24 mouse cellular contexts compared by ENCODE assay signal in genomic region chr1:88996657-88997056, GRCm38 (mm10).
DNase-seq lines count a peak whose midpoint lies in the region; ATAC-seq lines count a peak whose summit lies in the region.
"Had no signal": no experiment of that assay in that cellular context is flagged by ENCODE, and none has a peak within 500 bp of the region (broad histone marks: within the 10 kb centered on the region; RNA-seq: fewer than 3 reads in every experiment).

No protein-coding gene starts in this region.

- H3K9me3 ChIP-seq in hindbrain, embryonic 16.5 days (ENCODE audit: control insufficient read depth, low read length), result no peaks in the 10 kb centered on the region
- no peaks in the 10 kb centered on the region for H3K9me3 ChIP-seq in hindbrain, embryonic 14.5 days (ENCODE audit: control insufficient read depth, low read length)
- H3K9me3 ChIP-seq in neural tube, embryonic 12.5 days, result no peaks in the 10 kb centered on the region
- no peaks in the 10 kb centered on the region for H3K9me3 ChIP-seq in neural tube, embryonic 15.5 days (replicated peaks)
- H3K9me3 ChIP-seq: embryonic facial prominence, embryonic 12.5 days; intestine, embryonic 15.5 days; limb, embryonic 12.5 days; liver, embryonic 13.5 days had no signal

- no peak overlapping the region for H3K9ac ChIP-seq in hindbrain, embryonic 16.5 days (ENCODE audit: low read depth, low read length)
- no peak overlapping the region for H3K9ac ChIP-seq in hindbrain, embryonic 14.5 days
- no peak overlapping the region for H3K9ac ChIP-seq in neural tube, embryonic 12.5 days
- H3K9ac ChIP-seq in neural tube, embryonic 15.5 days (replicated peaks), result no peak overlapping the region
- H3K9ac ChIP-seq: embryonic facial prominence, embryonic 12.5 days; intestine, embryonic 15.5 days; limb, embryonic 12.5 days; liver, embryonic 13.5 days; lung, embryonic 14.5 days had no signal

- WGBS in hindbrain, embryonic 16.5 days, result 52% methylated on average over 7 of the region's 7 CpGs
- WGBS in hindbrain, embryonic 14.5 days, result 57% methylated on average over 7 of the region's 7 CpGs
- 49% methylated on average over 7 of the region's 7 CpGs for WGBS in neural tube, embryonic 12.5 days
- WGBS in neural tube, embryonic 15.5 days, result 36% methylated on average over 7 of the region's 7 CpGs

- H3K27me3 ChIP-seq in hindbrain, embryonic 16.5 days (replicated peaks; ENCODE audit: control insufficient read depth, insufficient read depth, low read length), result no peaks in the 10 kb centered on the region
- H3K27me3 ChIP-seq in hindbrain, embryonic 14.5 days (ENCODE audit: control insufficient read depth, insufficient read depth, low read length), result no peaks in the 10 kb centered on the region
- no peaks in the 10 kb centered on the region for H3K27me3 ChIP-seq in neural tube, embryonic 12.5 days (replicated peaks)
- no peaks in the 10 kb centered on the region for H3K27me3 ChIP-seq in neural tube, embryonic 15.5 days (replicated peaks)
- H3K27me3 ChIP-seq: embryonic facial prominence, embryonic 12.5 days; intestine, embryonic 15.5 days; limb, embryonic 12.5 days; liver, embryonic 13.5 days; megakaryocyte, embryonic 14.5 days had no signal

- 0 out of 2 replicates have a peak, but pooled peaks have one; percentile 45 for ATAC-seq in hindbrain, embryonic 16.5 days
- ATAC-seq in hindbrain, embryonic 14.5 days (ENCODE audit: low FRiP score), result no peak
- no peak for ATAC-seq in neural tube, embryonic 12.5 days (ENCODE audit: low FRiP score, low read depth)
- ATAC-seq in neural tube, embryonic 15.5 days (ENCODE audit: low FRiP score), result no peak
- ATAC-seq: activated CD4-positive, CD25-positive, alpha-beta regulatory T cell, adult 4 months; intestine, embryonic 15.5 days; midbrain, embryonic 16.5 days had no signal

- H3K4me1 ChIP-seq in hindbrain, embryonic 16.5 days (ENCODE audit: control insufficient read depth, insufficient read depth, low read depth, low read length), result peaks cover 5% of the 10 kb centered on the region
- peaks cover 17% of the 10 kb centered on the region for H3K4me1 ChIP-seq in hindbrain, embryonic 14.5 days (replicated peaks; ENCODE audit: control insufficient read depth, insufficient read depth, low read length)
- peaks cover 16% of the 10 kb centered on the region for H3K4me1 ChIP-seq in neural tube, embryonic 12.5 days
- H3K4me1 ChIP-seq in neural tube, embryonic 15.5 days, result peaks cover 23% of the 10 kb centered on the region
- H3K4me1 ChIP-seq: intestine, embryonic 15.5 days; liver, embryonic 13.5 days; megakaryocyte, embryonic 14.5 days had no signal

- no peak overlapping the region for H3K27ac ChIP-seq in hindbrain, embryonic 16.5 days (ENCODE audit: low read depth, low read length)
- no peak overlapping the region for H3K27ac ChIP-seq in hindbrain, embryonic 14.5 days
- H3K27ac ChIP-seq in neural tube, embryonic 12.5 days, result no peak overlapping the region
- peak overlapping the region; percentile 49; the same call in 1 of the 2 replicates for H3K27ac ChIP-seq in neural tube, embryonic 15.5 days (replicated peaks)
- H3K27ac ChIP-seq: embryonic facial prominence, embryonic 12.5 days; intestine, embryonic 15.5 days; limb, embryonic 12.5 days; liver, embryonic 13.5 days had no signal

- DNase-seq in cerebellum, postnatal 10 days, result peak; percentile 16 to 22
- no peak for DNase-seq in cerebellum, adult 18-20 months
- DNase-seq in hindbrain, embryonic 14.5 days (ENCODE audit: low spot score), result no peak
- no peak for DNase-seq in neural tube, embryonic 10.5 days (ENCODE audit: extremely low spot score, low spot score)
- no peak for DNase-seq in adrenal gland, postnatal 4 days (ENCODE audit: low spot score in 2 of 2)
- DNase-seq: adrenal gland, postnatal 25 days; cerebellum, adult 11-12 months; cerebellum, postnatal 25 days; kidney, adult 8-10 months; kidney, postnatal 10 days; liver, embryonic 13.5 days; lung, embryonic 14.5 days; thymus, adult 18-20 months; thymus, postnatal 36 days had no signal

- no peak overlapping the region for H3K4me2 ChIP-seq in hindbrain, embryonic 16.5 days (ENCODE audit: low read length)
- no peak overlapping the region for H3K4me2 ChIP-seq in hindbrain, embryonic 14.5 days (replicated peaks)
- H3K4me2 ChIP-seq in neural tube, embryonic 12.5 days (replicated peaks), result 0 out of 2 replicates have a peak overlapping the region, but pooled peaks have one; percentile 32
- no peak overlapping the region for H3K4me2 ChIP-seq in neural tube, embryonic 15.5 days
- H3K4me2 ChIP-seq: embryonic facial prominence, embryonic 12.5 days; heart, embryonic 11.5 days; intestine, embryonic 15.5 days; liver, embryonic 13.5 days; lung, embryonic 14.5 days had no signal

- no peak overlapping the region for H3K4me3 ChIP-seq in hindbrain, embryonic 16.5 days (ENCODE audit: low read length)
- no peak overlapping the region for H3K4me3 ChIP-seq in hindbrain, embryonic 14.5 days (replicated peaks; ENCODE audit: low read length)
- no peak overlapping the region for H3K4me3 ChIP-seq in neural tube, embryonic 12.5 days
- H3K4me3 ChIP-seq in neural tube, embryonic 15.5 days (replicated peaks), result no peak overlapping the region
- H3K4me3 ChIP-seq: embryonic facial prominence, embryonic 12.5 days; intestine, embryonic 15.5 days; limb, embryonic 12.5 days; liver, embryonic 13.5 days; megakaryocyte, embryonic 14.5 days had no signal

- H3K36me3 ChIP-seq in hindbrain, embryonic 16.5 days (ENCODE audit: control insufficient read depth, insufficient read depth, low read length), result no peaks in the 10 kb centered on the region
- H3K36me3 ChIP-seq in hindbrain, embryonic 14.5 days (replicated peaks; ENCODE audit: control insufficient read depth, insufficient read depth), result no peaks in the 10 kb centered on the region
- no peaks in the 10 kb centered on the region for H3K36me3 ChIP-seq in neural tube, embryonic 12.5 days
- no peaks in the 10 kb centered on the region for H3K36me3 ChIP-seq in neural tube, embryonic 15.5 days
- H3K36me3 ChIP-seq: embryonic facial prominence, embryonic 12.5 days; intestine, embryonic 15.5 days; limb, embryonic 12.5 days; liver, embryonic 13.5 days had no signal

Comparison
In these comparisons a context has a peak if more than half of its experiments do, and no peak if none do; other contexts are left out.
1. DNase-seq: peak in cerebellum, postnatal 10 days (2 of 2); none in cerebellum, adult 18-20 months (0 of 2), hindbrain, embryonic 14.5 days (single experiment), neural tube, embryonic 10.5 days (single experiment) and adrenal gland, postnatal 4 days (0 of 2).